Mouse (Mus musculus): ENCODE measurements around the gene Syn3. TPM values are rescaled to one million over a fixed set of nuclear protein-coding genes. Genes with fewer than 3 reads are reported as not detected.

The Syn3 gene
- polyA plus RNA-seq, 1 experiment from 2014 or later, result 17.1 TPM

DNA sequence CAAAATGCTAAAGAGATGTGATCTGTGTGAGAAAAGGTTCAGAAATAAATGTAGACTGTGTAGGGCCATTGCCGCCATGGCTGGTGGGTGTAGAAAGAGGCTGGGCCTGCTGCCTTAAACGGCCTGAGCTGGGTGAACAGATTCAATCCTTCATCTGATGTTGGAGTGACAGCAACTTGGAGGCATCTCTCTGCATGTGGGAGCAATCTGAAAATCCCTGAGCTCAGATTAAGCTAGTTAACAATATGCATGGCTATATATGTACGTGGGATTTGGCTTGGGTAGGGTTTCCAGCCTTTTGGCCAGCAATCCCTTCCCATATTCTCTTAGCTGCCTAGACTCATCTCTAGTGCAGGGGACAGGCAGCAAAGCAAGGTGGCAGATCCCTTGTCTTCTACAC, 249.9 kb downstream of the Syn3 start:
- Histone ChIP-seq H3K9ac (replicated peaks) (no peak overlapping the region), H3K4me3 (no peak overlapping the region), H3K4me1 (no peaks in the 10 kb centered on the region), H3K27me3 (no peaks in the 10 kb centered on the region), H3K27ac (replicated peaks) (no peak overlapping the region), H3K36me3 (no peaks in the 10 kb centered on the region), H3K9me3 (no peaks in the 10 kb centered on the region), H3K4me2 (replicated peaks) (no peak overlapping the region)
- ATAC-seq (replicated peaks), result no peak
- WGBS, result 84% methylated on average over 3 of the region's 3 CpGs

DNA sequence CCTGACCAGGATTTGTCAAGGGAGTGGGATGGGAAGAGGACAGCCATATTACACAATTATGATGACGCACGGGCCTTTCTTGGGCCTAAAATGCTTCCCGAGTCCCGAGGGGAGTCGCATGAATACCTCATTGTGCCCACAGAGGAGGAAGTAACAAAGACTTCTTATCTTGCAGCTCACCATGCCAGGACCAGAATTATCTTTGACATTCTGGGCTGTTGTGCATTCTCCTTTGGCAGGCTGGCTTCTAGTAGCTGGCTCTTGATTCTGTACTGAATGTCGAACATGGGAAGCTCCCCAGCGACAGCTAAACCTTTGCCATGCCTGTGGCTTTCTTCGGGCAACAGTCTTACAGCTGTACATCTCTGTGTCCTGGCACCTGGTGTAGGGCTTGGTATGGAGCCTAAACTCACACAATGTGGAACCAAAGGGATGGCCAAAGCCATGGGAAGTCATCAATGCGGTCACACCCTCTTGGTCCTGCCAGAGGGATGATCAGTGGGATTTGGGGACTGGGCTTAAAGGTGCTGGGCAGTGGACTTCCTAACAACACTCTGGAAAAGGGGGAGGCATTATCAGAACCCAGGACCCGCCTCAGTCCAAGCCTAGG, 250.5 kb downstream of the Syn3 start:
- no peak overlapping the region for H3K9ac ChIP-seq (replicated peaks)

DNA sequence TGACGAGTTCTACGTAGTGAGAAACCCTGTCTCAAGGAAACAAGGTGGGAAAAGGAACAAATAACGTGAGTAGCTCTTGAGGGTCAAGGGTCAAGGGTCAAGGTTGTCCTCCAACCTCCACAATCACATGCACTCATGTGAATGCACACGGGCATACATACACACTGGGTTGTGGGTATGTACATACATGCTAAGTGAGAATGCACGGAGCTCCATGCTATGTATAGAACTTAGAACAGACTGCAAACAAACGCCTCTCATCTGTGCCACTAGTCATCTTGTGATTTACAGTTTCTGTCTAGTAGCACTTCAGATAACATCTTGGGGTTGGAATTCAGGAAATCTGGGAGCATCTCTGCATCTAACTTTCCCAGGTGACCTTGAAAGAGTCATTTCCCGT, 253.3 kb downstream of the Syn3 start:
- Histone ChIP-seq H3K4me3 (no peak overlapping the region), H3K27me3 (no peaks in the 10 kb centered on the region), H3K36me3 (no peaks in the 10 kb centered on the region), H3K27ac (replicated peaks) (no peak overlapping the region), H3K4me1 (no peaks in the 10 kb centered on the region), H3K4me2 (replicated peaks) (no peak overlapping the region), H3K9me3 (no peaks in the 10 kb centered on the region), H3K9ac (replicated peaks) (no peak overlapping the region)
- 88% methylated on average over 7 of the region's 7 CpGs for WGBS
- ATAC-seq (replicated peaks), result no peak

More for the DNA sequence above, 250.5 kb downstream of the Syn3 start:
- H3K9me3 ChIP-seq, result no peaks in the 10 kb centered on the region
- no peaks in the 10 kb centered on the region for H3K36me3 ChIP-seq
- no peak for ATAC-seq (replicated peaks)
- WGBS, result 87% methylated on average over 10 of the region's 10 CpGs
- H3K4me2 ChIP-seq (replicated peaks), result no peak overlapping the region
- no peaks in the 10 kb centered on the region for H3K27me3 ChIP-seq
- H3K27ac ChIP-seq (replicated peaks), result no peak overlapping the region
- no peaks in the 10 kb centered on the region for H3K4me1 ChIP-seq
- no peak overlapping the region for H3K4me3 ChIP-seq

DNA sequence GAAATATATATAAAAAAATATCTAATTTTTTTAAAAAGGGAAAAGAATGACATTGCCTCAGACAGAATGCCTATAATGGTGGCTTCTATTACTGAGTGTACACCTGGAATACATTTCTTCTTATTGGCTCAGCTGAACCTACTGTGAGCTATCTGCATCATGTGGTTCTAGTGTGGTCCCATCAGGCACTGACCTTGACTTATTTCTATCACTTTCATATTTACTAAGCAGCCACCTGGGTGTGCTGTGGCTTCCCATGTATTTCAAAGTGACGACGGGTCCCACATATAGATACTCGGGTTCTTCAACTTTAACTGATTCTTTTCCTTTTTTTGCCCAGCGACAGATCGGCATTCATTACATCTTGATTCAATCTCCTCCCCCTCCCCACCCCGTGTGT, 255.2 kb downstream of the Syn3 start:
- Histone ChIP-seq H3K4me1 (no peaks in the 10 kb centered on the region), H3K9me3 (no peaks in the 10 kb centered on the region), H3K4me3 (no peak overlapping the region), H3K27ac (replicated peaks) (no peak overlapping the region), H3K36me3 (no peaks in the 10 kb centered on the region), H3K4me2 (replicated peaks) (no peak overlapping the region), H3K9ac (replicated peaks) (no peak overlapping the region), H3K27me3 (no peaks in the 10 kb centered on the region)
- ATAC-seq (replicated peaks), result no peak
- WGBS, result 83% methylated on average over 6 of the region's 6 CpGs

DNA sequence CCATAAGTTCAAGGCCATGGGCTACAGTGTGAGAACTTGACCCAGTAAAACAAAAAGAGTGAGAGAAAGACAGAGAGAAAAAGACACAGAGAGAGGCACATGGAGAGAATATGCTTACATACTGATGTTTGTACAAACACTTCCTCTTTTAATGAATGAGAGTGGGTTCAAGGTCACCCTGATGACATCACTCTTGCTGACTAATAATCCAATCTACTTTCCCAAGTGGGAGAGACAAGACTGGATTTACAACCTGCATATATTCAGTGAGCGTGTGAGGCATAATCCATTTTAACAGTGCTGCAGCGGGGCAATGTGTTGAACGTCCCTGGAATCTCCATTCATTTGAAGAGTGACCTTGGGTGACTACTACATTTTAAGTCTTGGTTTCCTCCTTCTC, 256.0 kb downstream of the Syn3 start:
- Histone ChIP-seq H3K4me3 (no peak overlapping the region), H3K36me3 (no peaks in the 10 kb centered on the region), H3K4me2 (replicated peaks) (no peak overlapping the region), H3K4me1 (no peaks in the 10 kb centered on the region), H3K9me3 (no peaks in the 10 kb centered on the region), H3K9ac (replicated peaks) (no peak overlapping the region), H3K27ac (replicated peaks) (no peak overlapping the region), H3K27me3 (no peaks in the 10 kb centered on the region)
- 83% methylated on average over 3 of the region's 3 CpGs for WGBS
- no peak for ATAC-seq (replicated peaks)

DNA sequence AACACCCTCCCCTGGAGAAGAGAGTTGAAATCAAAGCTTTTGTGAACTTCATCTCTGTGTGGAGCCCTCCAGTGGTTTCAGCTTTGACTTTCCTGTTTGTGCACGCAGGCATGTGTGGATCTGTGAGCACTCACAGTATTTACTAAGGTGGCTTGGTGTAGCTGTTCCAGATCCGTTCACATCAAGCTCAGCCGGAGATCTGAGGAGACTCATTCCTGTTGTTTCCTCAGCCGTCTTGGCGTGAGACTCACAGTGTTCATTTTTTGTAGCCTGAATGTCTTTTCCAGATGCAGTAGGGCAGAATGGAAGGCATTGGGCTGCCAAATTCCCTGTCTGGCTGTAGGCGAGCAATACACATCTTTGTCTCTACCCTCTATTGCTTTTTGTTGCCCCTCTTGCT, 268.7 kb downstream of the Syn3 start:
- H3K4me2 ChIP-seq (replicated peaks), result no peak overlapping the region
- no peak overlapping the region for H3K27ac ChIP-seq (replicated peaks)
- no peaks in the 10 kb centered on the region for H3K27me3 ChIP-seq
- H3K36me3 ChIP-seq, result no peaks in the 10 kb centered on the region
- no peak overlapping the region for H3K9ac ChIP-seq (replicated peaks)
- H3K4me3 ChIP-seq, result no peak overlapping the region
- WGBS, result 90% methylated on average over 6 of the region's 6 CpGs
- no peaks in the 10 kb centered on the region for H3K9me3 ChIP-seq
- no peak for ATAC-seq (replicated peaks)
- H3K4me1 ChIP-seq, result no peaks in the 10 kb centered on the region

DNA sequence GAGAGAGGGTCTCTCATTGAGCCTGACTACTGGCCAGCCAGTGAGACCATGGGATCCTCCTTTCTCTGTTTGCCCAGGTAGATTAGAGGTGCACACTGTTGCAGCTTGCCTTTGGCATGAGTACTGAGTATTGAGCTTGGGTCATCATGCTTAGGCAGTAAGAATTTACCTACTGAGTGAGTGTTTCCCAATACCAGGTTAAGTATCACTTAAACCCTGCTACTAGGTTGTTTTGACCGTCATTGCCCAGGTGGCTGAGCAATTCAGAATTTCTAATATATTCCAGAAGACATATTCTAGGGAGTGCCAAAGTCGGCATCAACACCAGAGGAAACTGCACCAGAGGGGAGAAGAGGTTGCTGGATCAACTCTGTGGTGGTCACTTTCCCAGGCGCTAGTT, 273.2 kb downstream of the Syn3 start:
- no peak overlapping the region for H3K4me3 ChIP-seq
- H3K9me3 ChIP-seq, result no peaks in the 10 kb centered on the region
- no peaks in the 10 kb centered on the region for H3K36me3 ChIP-seq
- no peaks in the 10 kb centered on the region for H3K4me1 ChIP-seq
- no peaks in the 10 kb centered on the region for H3K27me3 ChIP-seq
- H3K4me2 ChIP-seq (replicated peaks), result no peak overlapping the region
- no peak overlapping the region for H3K27ac ChIP-seq (replicated peaks)
- no peak for ATAC-seq (replicated peaks)
- WGBS, result 88% methylated on average over 3 of the region's 3 CpGs
- no peak overlapping the region for H3K9ac ChIP-seq (replicated peaks)

DNA sequence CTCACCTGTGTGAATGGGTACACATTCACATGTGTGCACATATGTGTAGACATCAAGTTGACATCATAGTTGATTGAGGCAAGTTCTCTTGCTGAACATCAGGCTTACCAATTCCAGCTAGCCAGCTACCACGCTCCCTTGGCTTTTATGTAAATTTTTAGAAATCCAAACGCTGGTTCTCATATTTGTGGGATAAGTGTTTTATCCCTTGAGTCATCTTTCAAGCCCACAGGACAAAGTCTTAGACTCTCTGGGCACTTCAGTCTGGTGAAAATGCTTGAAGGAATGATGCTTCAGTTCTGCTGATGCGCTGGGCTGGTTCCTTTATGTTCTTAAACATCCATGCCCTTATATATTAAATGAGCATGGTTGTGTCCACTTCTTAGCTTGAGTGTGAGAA, 279.7 kb downstream of the Syn3 start:
- 93% methylated on average over 3 of the region's 3 CpGs for WGBS

DNA sequence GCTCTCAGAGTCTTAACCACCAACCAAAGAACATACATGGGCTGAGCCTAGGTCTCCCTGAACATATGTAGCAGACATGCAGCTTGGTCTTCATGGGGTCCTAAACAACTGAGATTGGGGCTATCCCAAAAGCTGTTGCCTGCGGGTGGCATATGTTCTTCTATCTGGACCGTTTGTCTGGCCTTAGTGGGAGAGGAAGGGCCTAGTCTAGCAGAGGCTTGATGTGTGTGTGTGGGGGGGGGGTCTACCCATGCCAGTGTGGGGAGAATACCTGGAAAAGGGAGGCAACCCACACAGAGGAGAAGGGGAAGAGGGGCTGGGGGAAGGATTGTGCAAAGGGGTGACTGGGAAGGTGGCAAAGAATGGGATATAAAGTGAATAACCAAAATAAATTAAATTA, 281.9 kb downstream of the Syn3 start:
- no peak for ATAC-seq (replicated peaks)
- H3K9ac ChIP-seq (replicated peaks), result no peak overlapping the region
- no peak overlapping the region for H3K4me3 ChIP-seq
- H3K4me2 ChIP-seq (replicated peaks), result no peak overlapping the region
- H3K27me3 ChIP-seq, result no peaks in the 10 kb centered on the region
- H3K27ac ChIP-seq (replicated peaks), result no peak overlapping the region
- 85% methylated on average over 2 of the region's 2 CpGs for WGBS
- H3K36me3 ChIP-seq, result no peaks in the 10 kb centered on the region
- no peaks in the 10 kb centered on the region for H3K9me3 ChIP-seq
- no peaks in the 10 kb centered on the region for H3K4me1 ChIP-seq

More for the DNA sequence above, 279.7 kb downstream of the Syn3 start:
- Histone ChIP-seq H3K9me3 (no peaks in the 10 kb centered on the region), H3K27me3 (no peaks in the 10 kb centered on the region), H3K27ac (replicated peaks) (no peak overlapping the region), H3K9ac (replicated peaks) (no peak overlapping the region), H3K36me3 (no peaks in the 10 kb centered on the region), H3K4me3 (no peak overlapping the region), H3K4me2 (replicated peaks) (no peak overlapping the region), H3K4me1 (no peaks in the 10 kb centered on the region)
- ATAC-seq (replicated peaks), result no peak

DNA sequence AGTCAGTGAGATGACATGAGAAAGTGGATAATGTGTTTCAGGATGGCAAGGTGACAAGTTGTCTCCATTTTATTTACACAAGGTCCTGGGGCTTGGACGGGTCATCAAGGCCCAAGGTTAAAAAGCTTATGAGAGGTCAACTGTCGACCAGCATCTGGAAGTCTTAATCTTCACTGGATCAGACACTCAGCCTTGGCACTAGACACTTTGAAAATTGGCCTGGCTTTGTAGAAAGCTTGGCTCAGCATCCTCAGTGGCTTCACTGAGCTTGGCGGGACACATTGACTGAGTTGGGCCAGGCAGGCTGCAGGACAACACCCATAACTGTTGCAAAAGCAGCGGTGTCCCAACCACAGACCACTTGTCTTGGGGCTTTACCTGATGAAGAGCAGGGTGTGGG, 286.6 kb downstream of the Syn3 start:
- no peaks in the 10 kb centered on the region for H3K4me1 ChIP-seq
- no peak overlapping the region for H3K9ac ChIP-seq (replicated peaks)
- no peak overlapping the region for H3K4me2 ChIP-seq (replicated peaks)
- H3K27ac ChIP-seq (replicated peaks), result no peak overlapping the region
- H3K36me3 ChIP-seq, result no peaks in the 10 kb centered on the region
- no peak for ATAC-seq (replicated peaks)
- no peaks in the 10 kb centered on the region for H3K9me3 ChIP-seq
- H3K4me3 ChIP-seq, result no peak overlapping the region
- WGBS, result 88% methylated on average over 4 of the region's 4 CpGs
- no peaks in the 10 kb centered on the region for H3K27me3 ChIP-seq

DNA sequence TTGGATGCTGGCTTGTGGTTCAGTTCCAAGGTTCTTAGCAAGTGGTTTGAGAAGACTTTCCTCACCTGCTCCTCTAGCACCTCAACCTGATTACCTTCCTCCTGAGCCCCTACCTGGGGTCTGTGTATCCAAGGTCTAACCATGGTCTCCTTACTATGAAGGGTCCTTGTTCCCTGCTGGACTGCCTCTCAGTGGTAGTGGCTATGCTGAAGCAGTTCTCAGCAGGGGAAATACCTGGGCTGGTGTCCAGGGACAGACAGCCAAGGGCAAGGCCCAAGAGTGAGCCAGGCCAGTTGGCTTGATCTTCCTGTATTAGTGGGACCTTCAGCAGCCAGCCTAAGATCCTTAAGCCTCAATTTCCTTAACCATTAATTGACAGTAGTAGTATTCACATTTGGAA, 294.8 kb downstream of the Syn3 start:
- Histone ChIP-seq H3K4me2 (replicated peaks) (no peak overlapping the region), H3K27ac (replicated peaks) (no peak overlapping the region), H3K36me3 (no peaks in the 10 kb centered on the region), H3K27me3 (no peaks in the 10 kb centered on the region), H3K4me1 (no peaks in the 10 kb centered on the region), H3K4me3 (no peak overlapping the region), H3K9me3 (no peaks in the 10 kb centered on the region), H3K9ac (replicated peaks) (no peak overlapping the region)
- ATAC-seq (replicated peaks), result no peak

DNA sequence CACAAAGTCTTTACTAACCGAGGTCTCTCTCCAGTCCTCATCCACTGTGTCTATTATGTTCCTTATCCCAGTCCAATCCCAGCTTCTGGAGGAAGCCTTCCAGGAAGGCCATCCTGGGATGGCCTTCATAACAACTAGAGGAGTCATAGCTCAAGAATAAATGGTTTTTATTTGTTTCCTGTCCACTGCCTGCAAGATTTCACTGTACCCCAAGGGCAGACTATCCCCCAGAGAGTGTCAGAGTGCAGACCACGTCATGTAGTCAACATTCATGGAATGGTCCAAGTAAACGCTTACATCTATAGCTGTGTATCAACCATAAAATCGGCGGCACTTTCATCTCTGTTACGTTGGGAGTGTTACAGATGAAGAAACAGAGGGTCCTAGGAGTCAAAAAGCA, 295.5 kb downstream of the Syn3 start:
- no peak overlapping the region for H3K9ac ChIP-seq (replicated peaks)
- no peak for ATAC-seq (replicated peaks)

DNA sequence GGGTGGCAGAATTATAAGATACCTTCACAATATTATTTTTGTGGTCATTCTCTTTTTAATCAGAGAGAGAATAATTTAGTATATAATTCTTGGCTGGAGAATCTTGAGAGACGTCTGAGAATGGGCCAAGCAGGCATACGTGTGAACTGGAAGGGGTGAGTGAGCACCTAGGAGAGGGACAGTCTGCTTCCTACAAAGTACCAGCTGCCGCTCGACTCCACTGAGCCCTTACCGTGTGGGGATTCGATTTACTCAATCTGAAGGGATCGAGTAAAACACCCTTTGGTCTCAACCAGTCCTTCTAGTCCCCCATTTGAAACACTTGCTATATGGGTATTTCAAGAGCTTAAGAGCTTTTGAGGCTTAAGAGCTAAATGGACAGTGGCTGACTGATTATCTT, 296.9 kb downstream of the Syn3 start:
- Histone ChIP-seq H3K27ac (replicated peaks) (no peak overlapping the region), H3K9ac (replicated peaks) (no peak overlapping the region), H3K9me3 (no peaks in the 10 kb centered on the region), H3K27me3 (no peaks in the 10 kb centered on the region), H3K4me3 (no peak overlapping the region), H3K36me3 (no peaks in the 10 kb centered on the region), H3K4me2 (replicated peaks) (no peak overlapping the region), H3K4me1 (no peaks in the 10 kb centered on the region)
- no peak for ATAC-seq (replicated peaks)
- WGBS, result 80% methylated on average over 7 of the region's 7 CpGs

More for the DNA sequence above, 295.5 kb downstream of the Syn3 start:
- no peaks in the 10 kb centered on the region for H3K36me3 ChIP-seq
- no peaks in the 10 kb centered on the region for H3K4me1 ChIP-seq
- H3K27me3 ChIP-seq, result no peaks in the 10 kb centered on the region
- no peaks in the 10 kb centered on the region for H3K9me3 ChIP-seq
- H3K4me3 ChIP-seq, result no peak overlapping the region
- H3K27ac ChIP-seq (replicated peaks), result no peak overlapping the region
- WGBS, result 92% methylated on average over 6 of the region's 6 CpGs
- H3K4me2 ChIP-seq (replicated peaks), result no peak overlapping the region

Data from forebrain, embryonic 15.5 days (tissue).